Mouse (Mus musculus): ENCODE measurements around the gene Sprr1b. TPM values are rescaled to one million over a fixed set of nuclear protein-coding genes. Genes with fewer than 3 reads are reported as not detected.

Sprr1b gene
- polyA plus RNA-seq, 1 experiment from 2014 or later: 137 TPM

DNA sequence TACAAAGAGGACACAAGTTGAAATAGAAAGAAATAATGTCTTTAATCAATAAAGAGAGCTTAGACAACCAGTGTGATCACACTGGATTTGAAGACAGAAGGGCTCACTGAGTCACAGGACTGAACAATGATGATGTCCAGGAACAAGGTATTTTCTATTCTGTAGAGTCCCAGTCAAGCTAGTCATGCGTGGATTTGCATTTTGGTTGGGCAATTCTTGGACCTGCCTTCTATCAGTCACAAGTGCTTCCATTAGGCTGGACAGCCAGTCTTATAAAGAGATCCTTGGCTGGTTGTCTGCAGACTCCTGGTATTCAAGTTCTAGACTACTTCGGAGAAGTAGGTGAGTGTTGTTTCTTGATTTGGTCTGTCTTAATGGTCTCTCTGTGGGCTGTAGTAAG is 30.9 kb downstream of the Sprr1b start, which contains the start of gene Sprr2i:
Gene Sprr2i, plus strand, starts transcription at position 301 of the 400 bp plus-strand sequence.
- H3K4me3 ChIP-seq: no peak within 1 kb of the TSS
- no peaks in the 10 kb centered on the region for H3K9me3 ChIP-seq
- no peak within 1 kb of the TSS for H3K27ac ChIP-seq
- no peaks in the 10 kb centered on the region for H3K36me3 ChIP-seq
- H3K4me2 ChIP-seq: no peak within 1 kb of the TSS
- ATAC-seq (ENCODE audit: insufficient number of reproducible peaks, low FRiP score, low TSS enrichment, low read depth): no peak
- H3K9ac ChIP-seq: no peak within 1 kb of the TSS
- WGBS: 96% methylated on average over 2 of the region's 2 CpGs
- no peaks in the 10 kb centered on the region for H3K4me1 ChIP-seq
- no peaks in the 10 kb centered on the region for H3K27me3 ChIP-seq

DNA sequence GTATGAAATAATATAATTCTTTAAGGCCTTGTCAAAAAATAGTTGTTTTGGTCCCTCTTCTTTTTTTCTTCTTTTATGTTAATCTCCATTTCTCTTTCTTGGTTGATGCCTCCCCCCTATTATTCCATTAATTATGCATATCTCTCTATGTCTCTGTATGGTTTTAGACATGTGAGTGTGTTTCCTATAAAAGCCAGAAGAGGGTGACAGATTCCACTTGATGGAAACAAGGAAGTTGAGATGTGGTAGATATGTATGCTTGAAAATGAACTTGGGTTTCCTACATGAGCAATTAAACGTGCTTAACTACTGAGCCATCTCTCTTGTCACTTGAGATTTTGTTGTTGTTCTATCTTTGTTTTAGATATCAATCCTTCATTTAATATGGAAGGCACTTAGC is 44.3 kb downstream of the Sprr1b start:
- no peak overlapping the region for H3K4me3 ChIP-seq
- H3K4me1 ChIP-seq: no peaks in the 10 kb centered on the region
- no peak overlapping the region for H3K9ac ChIP-seq
- H3K27me3 ChIP-seq: no peaks in the 10 kb centered on the region
- no peak overlapping the region for H3K4me2 ChIP-seq
- H3K36me3 ChIP-seq: no peaks in the 10 kb centered on the region
- WGBS: 43% methylated on average over 1 of the region's 1 CpGs
- H3K9me3 ChIP-seq: no peaks in the 10 kb centered on the region
- no peak for ATAC-seq (ENCODE audit: insufficient number of reproducible peaks, low FRiP score, low TSS enrichment, low read depth)
- H3K27ac ChIP-seq: no peak overlapping the region

Other genes with a start within 250 kb of the Sprr1b start
- gene Sprr2a1, start 223.0 kb downstream of the Sprr1b start, polyA plus RNA-seq (2015; fragmentation: Nextera tagmentation; extraction: Ambion mirVana): 0.21 and 0.27 TPM in 2 replicates
- gene Sprr2a2, start 222.9 kb downstream of the Sprr1b start, polyA plus RNA-seq (2015; fragmentation: Nextera tagmentation; extraction: Ambion mirVana): 10.6 and 16.9 TPM in 2 replicates
- gene Sprr2a3, start 153.4 kb downstream of the Sprr1b start, polyA plus RNA-seq (2015; fragmentation: Nextera tagmentation; extraction: Ambion mirVana): 0.26 and 1.0 TPM in 2 replicates
- gene Sprr2b, start 122.2 kb downstream of the Sprr1b start, polyA plus RNA-seq (2015; fragmentation: Nextera tagmentation; extraction: Ambion mirVana): 0.91 and 3.6 TPM in 2 replicates
- gene Sprr2d, start 99.6 kb downstream of the Sprr1b start, polyA plus RNA-seq (2015; fragmentation: Nextera tagmentation; extraction: Ambion mirVana): 0.92 and 1.6 TPM in 2 replicates
- gene Sprr2e, start 86.6 kb downstream of the Sprr1b start, polyA plus RNA-seq (2015; fragmentation: Nextera tagmentation; extraction: Ambion mirVana): not detected in 2 replicates
- not detected in 2 replicates for gene Sprr2f, start 73.6 kb downstream of the Sprr1b start, polyA plus RNA-seq (2015; fragmentation: Nextera tagmentation; extraction: Ambion mirVana)
- 1.2 and 4.9 TPM in 2 replicates for gene Sprr2h, start 53.1 kb downstream of the Sprr1b start, polyA plus RNA-seq (2015; fragmentation: Nextera tagmentation; extraction: Ambion mirVana)
- not detected in 2 replicates for gene Sprr2i, start 30.8 kb downstream of the Sprr1b start, polyA plus RNA-seq (2015; fragmentation: Nextera tagmentation; extraction: Ambion mirVana)
- 0.46 TPM in 1 of 2 replicates, not detected in the other for gene Sprr2j-ps, start 20.7 kb downstream of the Sprr1b start, polyA plus RNA-seq (2015; fragmentation: Nextera tagmentation; extraction: Ambion mirVana)
- 11.5 and 14.4 TPM in 2 replicates for gene Gm9774, start 9.4 kb downstream of the Sprr1b start, polyA plus RNA-seq (2015; fragmentation: Nextera tagmentation; extraction: Ambion mirVana)
- 1.00 and 1.5 TPM in 2 replicates for gene Sprr2k, start 6.2 kb downstream of the Sprr1b start, polyA plus RNA-seq (2015; fragmentation: Nextera tagmentation; extraction: Ambion mirVana)
- 8.4 and 15.5 TPM in 2 replicates for gene Sprr3, start 19.9 kb upstream of the Sprr1b start, polyA plus RNA-seq (2015; fragmentation: Nextera tagmentation; extraction: Ambion mirVana)
- gene Sprr1a, start 47.1 kb upstream of the Sprr1b start, polyA plus RNA-seq (2015; fragmentation: Nextera tagmentation; extraction: Ambion mirVana): 152 and 183 TPM in 2 replicates
- gene Sprr4, start 61.7 kb upstream of the Sprr1b start, polyA plus RNA-seq (2015; fragmentation: Nextera tagmentation; extraction: Ambion mirVana): not detected in 2 replicates
- 7.9 and 9.3 TPM in 2 replicates for gene 2310046K23Rik, start 95.7 kb upstream of the Sprr1b start, polyA plus RNA-seq (2015; fragmentation: Nextera tagmentation; extraction: Ambion mirVana)
- gene Ivl, start 134.9 kb upstream of the Sprr1b start, polyA plus RNA-seq (2015; fragmentation: Nextera tagmentation; extraction: Ambion mirVana): 19.2 and 25.9 TPM in 2 replicates
- gene Smcp, start 150.2 kb upstream of the Sprr1b start, polyA plus RNA-seq (2015; fragmentation: Nextera tagmentation; extraction: Ambion mirVana): not detected in 2 replicates
- gene 2210017I01Rik, start 168.7 kb upstream of the Sprr1b start, polyA plus RNA-seq (2015; fragmentation: Nextera tagmentation; extraction: Ambion mirVana): 0.37 TPM in 1 of 2 replicates, not detected in the other
- gene Lce6a, start 182.9 kb upstream of the Sprr1b start, polyA plus RNA-seq (2015; fragmentation: Nextera tagmentation; extraction: Ambion mirVana): 7.3 and 8.9 TPM in 2 replicates
- 1.5 and 9.5 TPM in 2 replicates for gene Lce1a1, start 209.5 kb upstream of the Sprr1b start, polyA plus RNA-seq (2015; fragmentation: Nextera tagmentation; extraction: Ambion mirVana)
- gene Lce1b, start 218.1 kb upstream of the Sprr1b start, polyA plus RNA-seq (2015; fragmentation: Nextera tagmentation; extraction: Ambion mirVana): 0.33 and 1.3 TPM in 2 replicates
- gene Lce1a2, start 231.5 kb upstream of the Sprr1b start, polyA plus RNA-seq (2015; fragmentation: Nextera tagmentation; extraction: Ambion mirVana): 3.2 and 14.9 TPM in 2 replicates
- 2.9 and 15.4 TPM in 2 replicates for gene Lce1c, start 240.5 kb upstream of the Sprr1b start, polyA plus RNA-seq (2015; fragmentation: Nextera tagmentation; extraction: Ambion mirVana)
- 0.77 and 2.2 TPM in 2 replicates for gene Lce1d, start 248.4 kb upstream of the Sprr1b start, polyA plus RNA-seq (2015; fragmentation: Nextera tagmentation; extraction: Ambion mirVana)